In genomic region chr13:97239343-97240180, GRCm38 (mm10) we compare ENCODE assay signal across 8 mouse cellular contexts. TPM values are rescaled to one million over a fixed set of nuclear protein-coding genes. Genes with fewer than 3 reads are reported as not detected.
DNase-seq lines count a peak whose midpoint lies in the region; ATAC-seq and TF ChIP-seq lines count a peak whose summit lies in the region.

No protein-coding gene starts in this region.

- peaks cover 4% of the 10 kb centered on the region; the same call in 1 of the 2 replicates for H3K4me1 ChIP-seq in hindbrain, postnatal 0 days (ENCODE audit: insufficient read depth, low read length)
- H3K4me1 ChIP-seq in stomach, embryonic 15.5 days, result peaks cover 23% of the 10 kb centered on the region

- H3K4me3 ChIP-seq in gastrocnemius, adult 2 months, result peak overlapping the region; percentile 17
- peak overlapping the region; percentile 6; the same call in 1 of the 2 replicates for H3K4me3 ChIP-seq in hindbrain, postnatal 0 days (ENCODE audit: low read length)
- H3K4me3 ChIP-seq in stomach, embryonic 15.5 days (replicated peaks), result no peak overlapping the region

- H3K27me3 ChIP-seq in hindbrain, postnatal 0 days (ENCODE audit: insufficient read depth, low read length), result no peaks in the 10 kb centered on the region
- H3K27me3 ChIP-seq in stomach, embryonic 15.5 days (replicated peaks), result no peaks in the 10 kb centered on the region

- H3K9me3 ChIP-seq in hindbrain, postnatal 0 days (ENCODE audit: low read length), result no peaks in the 10 kb centered on the region
- H3K9me3 ChIP-seq in stomach, embryonic 15.5 days, result no peaks in the 10 kb centered on the region

- DNase-seq in spleen, postnatal 36 days (ENCODE audit: low spot score in 2 of 2), result peak; percentile 14 to 24
- DNase-seq in spleen, adult 12 weeks (ENCODE audit: low spot score), result no peak
- DNase-seq in cerebellum, adult 9-10 months, result peak; percentile 48
- no peak for DNase-seq in gastrocnemius, adult 2 months
- peak; percentile 90 for DNase-seq in hindbrain, postnatal 0 days (ENCODE audit: low spot score)
- peak; percentile 70 to 88 for DNase-seq in left cerebral cortex, postnatal 25 days (ENCODE audit: low spot score in 2 of 2)
- DNase-seq in mesoderm, embryonic 11.5 days (ENCODE audit: low read depth, low spot score), result peak; percentile 68

- no peak overlapping the region for H3K9ac ChIP-seq in hindbrain, postnatal 0 days (replicated peaks; ENCODE audit: low read length)
- no peak overlapping the region for H3K9ac ChIP-seq in stomach, embryonic 15.5 days

- ATAC-seq in hindbrain, postnatal 0 days, result peak; percentile 49; the same call in 1 of the 2 replicates
- ATAC-seq in stomach, embryonic 15.5 days (ENCODE audit: insufficient read depth, low FRiP score, low read depth), result no peak

- H3K4me2 ChIP-seq in hindbrain, postnatal 0 days (ENCODE audit: low read depth, low read length), result peak overlapping the region; percentile 97
- peak overlapping the region; percentile 83 for H3K4me2 ChIP-seq in stomach, embryonic 15.5 days

- no peaks in the 10 kb centered on the region for H3K36me3 ChIP-seq in hindbrain, postnatal 0 days (ENCODE audit: insufficient read depth, low read length)
- no peaks in the 10 kb centered on the region for H3K36me3 ChIP-seq in stomach, embryonic 15.5 days

- peak overlapping the region; percentile 44 for H3K27ac ChIP-seq in gastrocnemius, adult 2 months
- H3K27ac ChIP-seq in hindbrain, postnatal 0 days, result peak overlapping the region; percentile 75
- H3K27ac ChIP-seq in stomach, embryonic 15.5 days, result peak overlapping the region; percentile 93

- intact Hi-C loops in gastrocnemius, adult 2 months (cut with DNase I), result loop anchor here (5.0 to 10.0 kb wide), 3 partner anchors 68 to 368 kb away; no protein-coding TSS in a partner anchor
- intact Hi-C loops in left cerebral cortex, postnatal 25 days (cut with DNase I), result loop anchor here (1.0 to 10.0 kb wide), 11 partner anchors 148 to 1005 kb away; no protein-coding TSS in a partner anchor

- WGBS in hindbrain, postnatal 0 days, result 4% methylated on average over 23 of the region's 23 CpGs
- 6% methylated on average over 23 of the region's 23 CpGs for WGBS in stomach, embryonic 15.5 days

- TF ChIP-seq CTCF in gastrocnemius, adult 2 months (IDR thresholded peaks at IDR 0.05), result peak; percentile 61
- TF ChIP-seq CTCF in hindbrain, postnatal 0 days (IDR thresholded peaks at IDR 0.05; ENCODE audit: low read depth), result peak; percentile 81

RNA-seq across cellular contexts. Expression of gene Enc1, which starts 1.3 kb away (rescaled TPM):
- 1 to 10 TPM; 1.1 to 4.8 TPM for total RNA-seq in gastrocnemius, adult 2 months (2021)
- 179 and 206 TPM in 2 replicates for total RNA-seq in hindbrain, postnatal 0 days (2014; rRNA removed)
- polyA plus RNA-seq in hindbrain, postnatal 0 days (2015; fragmentation: Nextera tagmentation; extraction: Ambion mirVana), result 29.3 and 33.3 TPM in 2 replicates
- total RNA-seq in left cerebral cortex, postnatal 25 days (2021), result 100 to 1,000 TPM; 573 to 716 TPM
- polyA plus RNA-seq in stomach, embryonic 15.5 days (2015; fragmentation: Nextera tagmentation; extraction: Ambion mirVana), result 7.2 and 7.9 TPM in 2 replicates

RNA-seq across cellular contexts. Expression of gene Hexb, which starts 41.4 kb away (rescaled TPM):
- 10 to 100 TPM in 1 of 2 experiments, 1 to 10 TPM in 1; 7.6 to 10.9 TPM for total RNA-seq in gastrocnemius, adult 2 months (2021)
- total RNA-seq in hindbrain, postnatal 0 days (2014; rRNA removed), result 66.4 and 75.8 TPM in 2 replicates
- polyA plus RNA-seq in hindbrain, postnatal 0 days (2015; fragmentation: Nextera tagmentation; extraction: Ambion mirVana), result 65.4 and 70.8 TPM in 2 replicates
- 100 to 1,000 TPM; 108 to 122 TPM for total RNA-seq in left cerebral cortex, postnatal 25 days (2021)
- polyA plus RNA-seq in stomach, embryonic 15.5 days (2015; fragmentation: Nextera tagmentation; extraction: Ambion mirVana), result 42.7 and 44.6 TPM in 2 replicates

Comparison
In these comparisons a context has a peak if more than half of its experiments do, and no peak if none do; other contexts are left out.
1. DNase-seq: peak in spleen, postnatal 36 days (2 of 2), cerebellum, adult 9-10 months (single experiment), hindbrain, postnatal 0 days (single experiment), left cerebral cortex, postnatal 25 days (2 of 2) and mesoderm, embryonic 11.5 days (single experiment); none in spleen, adult 12 weeks (single experiment) and gastrocnemius, adult 2 months (single experiment).
2. RNA of gene Enc1, which starts 1.3 kb away (total RNA-seq): 573 to 716 TPM in left cerebral cortex, postnatal 25 days and 179 to 206 TPM in hindbrain, postnatal 0 days; 1.1 to 4.8 TPM in gastrocnemius, adult 2 months; every median in the first group is over 10 times any median in the second.
3. Peak in every context shown above with its lines, with median percentiles within 50 percentile points of each other: H3K27ac ChIP-seq.